Mouse (Mus musculus): Measurements from ENCODE around the gene Chat. TPM values are rescaled to one million over a fixed set of nuclear protein-coding genes. Genes with fewer than 3 reads are reported as not detected.

Chat gene
- polyA plus RNA-seq, 1 experiment from 2014 or later = not detected

DNA sequence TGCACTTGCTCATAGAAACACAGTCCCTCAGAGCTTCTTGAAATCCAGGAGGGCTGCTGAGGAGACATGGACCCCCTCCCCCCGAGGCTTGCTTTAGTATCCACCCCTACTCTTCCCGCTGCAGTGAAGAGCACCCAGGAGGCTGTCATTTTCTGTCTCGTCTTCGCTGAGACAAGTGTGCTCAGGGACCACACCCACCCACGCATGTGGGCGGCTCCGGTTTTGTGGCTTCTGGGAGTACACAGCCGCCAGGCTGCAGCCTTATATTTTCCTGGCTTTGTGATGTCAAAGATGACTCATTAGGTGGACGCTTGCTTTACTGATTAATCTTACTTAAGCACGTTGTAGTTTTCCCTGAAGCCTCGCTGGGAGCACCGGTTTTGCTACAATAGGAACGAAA is 26.7 kb upstream of the Chat start:
- no peaks in the 10 kb centered on the region for H3K9me3 ChIP-seq
- H3K4me3 ChIP-seq = peak overlapping the region; percentile 0
- no peaks in the 10 kb centered on the region for H3K36me3 ChIP-seq (replicated peaks)
- peaks cover 4% of the 10 kb centered on the region; the same call in 1 of the 2 replicates for H3K4me1 ChIP-seq
- no peak overlapping the region for H3K27ac ChIP-seq
- no peak for DNase-seq (ENCODE audit: extremely low spot score, low spot score)
- 22% methylated on average over 13 of the region's 13 CpGs for WGBS
- peaks cover 21% of the 10 kb centered on the region for H3K27me3 ChIP-seq (ENCODE audit: poor library complexity, severe bottlenecking)

DNA sequence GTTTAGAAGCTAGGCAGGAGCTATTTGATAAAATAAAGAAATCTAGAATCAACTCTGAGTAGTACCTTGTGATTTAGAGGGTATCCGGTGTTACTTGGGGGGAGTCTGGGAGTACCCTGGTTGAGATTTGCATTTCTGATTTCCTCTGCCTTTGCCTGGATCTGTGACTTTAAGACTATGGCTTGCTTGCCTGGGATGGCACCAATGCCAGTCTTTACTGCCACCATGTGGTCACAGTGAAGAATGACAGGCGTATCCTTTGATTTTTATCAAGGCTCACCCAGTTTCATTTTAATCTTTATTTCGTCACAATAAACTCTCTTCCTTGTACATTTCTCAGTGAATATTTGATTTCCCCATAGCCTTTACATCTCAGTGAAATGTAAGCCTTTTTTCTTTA is 16.3 kb upstream of the Chat start:
- WGBS = 13% methylated on average over 3 of the region's 3 CpGs
- Histone ChIP-seq H3K4me3 (no peak overlapping the region), H3K9me3 (no peaks in the 10 kb centered on the region), H3K36me3 (replicated peaks) (no peaks in the 10 kb centered on the region), H3K27ac (no peak overlapping the region), H3K27me3 (ENCODE audit: poor library complexity, severe bottlenecking) (no peaks in the 10 kb centered on the region), H3K4me1 (no peaks in the 10 kb centered on the region)
- peak; percentile 24 for DNase-seq (ENCODE audit: extremely low spot score, low spot score)

- Histone ChIP-seq H3K4me1 (no peaks in the 10 kb centered on the region), H3K27ac (no peak overlapping the region), H3K27me3 (ENCODE audit: poor library complexity, severe bottlenecking) (no peaks in the 10 kb centered on the region), H3K36me3 (replicated peaks) (no peaks in the 10 kb centered on the region), H3K4me3 (no peak overlapping the region), H3K9me3 (no peaks in the 10 kb centered on the region)
- DNase-seq (ENCODE audit: extremely low spot score, low spot score) = no peak
- WGBS = 72% methylated on average over 1 of the region's 1 CpGs
Measured at GRCm38 (mm10) chr14:32477581-32477980, 11.8 kb upstream of the Chat start.

GRCm38 (mm10) chr14:32476559-32476958 is 10.8 kb upstream of the Chat start:
- Histone ChIP-seq H3K36me3 (replicated peaks) (no peaks in the 10 kb centered on the region), H3K4me1 (no peaks in the 10 kb centered on the region), H3K4me3 (no peak overlapping the region), H3K27me3 (ENCODE audit: poor library complexity, severe bottlenecking) (no peaks in the 10 kb centered on the region), H3K9me3 (no peaks in the 10 kb centered on the region), H3K27ac (no peak overlapping the region)
- no peak for DNase-seq (ENCODE audit: extremely low spot score, low spot score)
- WGBS = 79% methylated on average over 6 of the region's 6 CpGs

GRCm38 (mm10) chr14:32472996-32473395 is 7.2 kb upstream of the Chat start:
- Histone ChIP-seq H3K4me3 (no peak overlapping the region), H3K4me1 (no peaks in the 10 kb centered on the region), H3K36me3 (replicated peaks) (no peaks in the 10 kb centered on the region), H3K9me3 (no peaks in the 10 kb centered on the region), H3K27ac (no peak overlapping the region), H3K27me3 (ENCODE audit: poor library complexity, severe bottlenecking) (peaks cover 10% of the 10 kb centered on the region)
- peak; percentile 33 for DNase-seq (ENCODE audit: extremely low spot score, low spot score)
- 11% methylated on average over 4 of the region's 4 CpGs for WGBS

GRCm38 (mm10) chr14:32467606-32468005 is 1.8 kb upstream of the Chat start:
- H3K4me3 ChIP-seq = no peak overlapping the region
- no peaks in the 10 kb centered on the region for H3K36me3 ChIP-seq (replicated peaks)
- peaks cover 32% of the 10 kb centered on the region for H3K4me1 ChIP-seq
- no peak overlapping the region for H3K27ac ChIP-seq
- 9% methylated on average over 5 of the region's 5 CpGs for WGBS
- DNase-seq (ENCODE audit: extremely low spot score, low spot score) = peak; percentile 53
- H3K27me3 ChIP-seq (ENCODE audit: poor library complexity, severe bottlenecking) = peaks cover 64% of the 10 kb centered on the region
- no peaks in the 10 kb centered on the region for H3K9me3 ChIP-seq

DNA sequence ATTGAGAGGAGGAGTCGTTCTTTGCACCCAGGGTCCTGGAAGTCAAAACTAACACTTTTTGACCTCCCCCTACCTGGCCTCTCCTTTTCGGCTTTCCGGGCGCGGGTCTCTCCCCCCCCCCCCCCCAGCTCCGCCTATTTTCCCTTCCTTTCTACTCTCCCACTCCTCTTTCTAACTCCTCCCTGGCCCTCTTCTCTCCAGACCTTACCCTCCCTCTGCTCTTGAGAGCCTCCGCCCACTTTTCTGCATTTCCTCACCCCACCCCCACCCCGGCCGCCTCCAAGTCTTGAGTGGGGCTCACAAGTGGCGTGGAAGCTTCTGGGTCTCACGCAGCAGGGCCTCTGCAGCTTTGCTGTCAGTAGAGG is 301 bp downstream of the Chat start:
- Histone ChIP-seq H3K27ac (no peak overlapping the region), H3K27me3 (ENCODE audit: poor library complexity, severe bottlenecking) (peaks cover 85% of the 10 kb centered on the region), H3K4me3 (peak overlapping the region; percentile 46), H3K4me1 (peaks cover 38% of the 10 kb centered on the region), H3K36me3 (replicated peaks) (no peaks in the 10 kb centered on the region), H3K9me3 (no peaks in the 10 kb centered on the region)
- no peak for DNase-seq (ENCODE audit: extremely low spot score, low spot score)
- WGBS = 2% methylated on average over 7 of the region's 11 CpGs

- Histone ChIP-seq H3K9me3 (no peaks in the 10 kb centered on the region), H3K36me3 (replicated peaks) (no peaks in the 10 kb centered on the region), H3K27ac (no peak within 1 kb of the TSS), H3K27me3 (ENCODE audit: poor library complexity, severe bottlenecking) (peaks cover 92% of the 10 kb centered on the region), H3K4me1 (peaks cover 40% of the 10 kb centered on the region), H3K4me3 (peak within 1 kb of the TSS; percentile 46)
- DNase-seq (ENCODE audit: extremely low spot score, low spot score) = peak; percentile 28
- WGBS = under 1% methylated on average over 65 of the region's 70 CpGs
Measured at GRCm38 (mm10) chr14:32464601-32465505, 936 bp downstream of the Chat start, which contains the start of gene Slc18a3. TSS of gene Slc18a3 (minus strand) at chr14:32464850.

GRCm38 (mm10) chr14:32463211-32464040 is 2.4 kb downstream of the Chat start:
- H3K9me3 ChIP-seq = no peaks in the 10 kb centered on the region
- H3K36me3 ChIP-seq (replicated peaks) = no peaks in the 10 kb centered on the region
- peak overlapping the region; percentile 46 for H3K4me3 ChIP-seq
- H3K27me3 ChIP-seq (ENCODE audit: poor library complexity, severe bottlenecking) = peaks cover 100% of the 10 kb centered on the region
- no peak for DNase-seq (ENCODE audit: extremely low spot score, low spot score)
- H3K27ac ChIP-seq = no peak overlapping the region
- peaks cover 40% of the 10 kb centered on the region for H3K4me1 ChIP-seq
- WGBS = 3% methylated on average over 74 of the region's 74 CpGs

- Histone ChIP-seq H3K4me3 (no peak overlapping the region), H3K27me3 (ENCODE audit: poor library complexity, severe bottlenecking) (peaks cover 43% of the 10 kb centered on the region), H3K27ac (no peak overlapping the region), H3K36me3 (replicated peaks) (no peaks in the 10 kb centered on the region), H3K9me3 (no peaks in the 10 kb centered on the region), H3K4me1 (peaks cover 7% of the 10 kb centered on the region; the same call in 1 of the 2 replicates)
- DNase-seq (ENCODE audit: extremely low spot score, low spot score) = no peak
- 34% methylated on average over 4 of the region's 4 CpGs for WGBS
Measured at GRCm38 (mm10) chr14:32452552-32452951, 13.2 kb downstream of the Chat start.

DNA sequence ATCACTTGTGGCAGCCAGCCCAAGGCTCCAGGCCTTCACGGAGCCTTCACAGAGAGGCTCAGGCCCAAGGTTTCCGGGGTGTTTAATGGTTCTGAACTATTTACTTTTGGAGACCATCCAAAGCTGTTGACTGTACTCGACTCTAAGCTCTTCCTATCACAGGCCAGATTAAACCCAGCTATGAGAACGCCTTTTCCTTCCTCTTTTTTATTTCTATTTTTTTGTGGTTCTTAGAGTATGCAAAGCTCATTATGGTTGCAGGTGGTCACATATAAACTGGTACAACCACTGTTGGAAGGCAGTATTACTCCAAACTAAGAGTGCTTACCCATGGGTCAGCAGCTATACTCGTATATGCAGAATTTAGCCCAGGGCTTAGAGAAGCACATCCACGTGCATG is 18.8 kb downstream of the Chat start:
- Histone ChIP-seq H3K27me3 (ENCODE audit: poor library complexity, severe bottlenecking) (peaks cover 31% of the 10 kb centered on the region), H3K36me3 (replicated peaks) (no peaks in the 10 kb centered on the region), H3K27ac (no peak overlapping the region), H3K9me3 (no peaks in the 10 kb centered on the region), H3K4me1 (peaks cover 18% of the 10 kb centered on the region), H3K4me3 (no peak overlapping the region)
- DNase-seq (ENCODE audit: extremely low spot score, low spot score) = no peak
- 90% methylated on average over 6 of the region's 6 CpGs for WGBS

- DNase-seq (ENCODE audit: extremely low spot score, low spot score) = no peak
- Histone ChIP-seq H3K4me1 (peaks cover 33% of the 10 kb centered on the region), H3K36me3 (replicated peaks) (no peaks in the 10 kb centered on the region), H3K27me3 (ENCODE audit: poor library complexity, severe bottlenecking) (peaks cover 43% of the 10 kb centered on the region), H3K9me3 (no peaks in the 10 kb centered on the region), H3K27ac (no peak overlapping the region), H3K4me3 (no peak overlapping the region)
- WGBS = 6% methylated on average over 8 of the region's 8 CpGs
Measured at GRCm38 (mm10) chr14:32443446-32443845, 22.3 kb downstream of the Chat start.

DNA sequence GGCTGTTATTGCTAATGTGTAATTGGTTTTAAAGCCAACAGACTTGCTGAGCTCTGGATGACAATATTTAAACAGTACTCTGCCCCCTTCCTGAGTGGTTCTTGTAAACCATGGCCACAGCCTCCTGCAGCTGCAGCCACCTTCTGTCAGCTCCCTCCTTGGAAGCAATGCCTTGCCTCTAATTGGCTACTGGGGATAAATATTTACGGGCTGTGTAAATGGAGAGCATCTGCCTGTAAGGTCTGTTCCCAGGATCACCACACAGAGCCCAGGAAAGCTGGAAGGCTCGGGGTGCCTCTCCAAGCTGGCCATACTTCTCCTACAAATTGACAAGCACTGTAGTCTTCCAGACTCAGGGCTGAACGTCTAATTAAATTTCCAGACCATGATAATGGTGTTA is 26.0 kb downstream of the Chat start:
- DNase-seq (ENCODE audit: extremely low spot score, low spot score) = no peak
- Histone ChIP-seq H3K4me1 (peaks cover 33% of the 10 kb centered on the region), H3K27ac (no peak overlapping the region), H3K36me3 (replicated peaks) (no peaks in the 10 kb centered on the region), H3K27me3 (ENCODE audit: poor library complexity, severe bottlenecking) (peaks cover 37% of the 10 kb centered on the region), H3K4me3 (no peak overlapping the region), H3K9me3 (no peaks in the 10 kb centered on the region)
- 49% methylated on average over 3 of the region's 3 CpGs for WGBS

All from forebrain, embryonic 10.5 days (tissue).